Mouse (Mus musculus) adipose tissue, adult 10 weeks (tissue): ENCODE data around the gene Chaf1a. TPM values are rescaled to one million over a fixed set of nuclear protein-coding genes. Genes with fewer than 3 reads are reported as not detected.

Experiments
- polyA plus RNA-seq: library from polyadenylated mRNA; stranded (reverse); fragments of 350-450 nt; fragmentation: Illumina TruSeq; extraction: RNeasy Lipid Tissue Mini Kit (QIAGEN cat#74804); gene quantifications from one replicate; pipeline ENCODE4 v1.2.3, GENCODE M21; 2014; ENCODE audit warnings: low read depth, low replicate concordance

Chaf1a gene
- polyA plus RNA-seq = 4.7 TPM

GRCm38 (mm10) chr17:56040030-56040856, at the start of gene Chaf1a:
Chaf1a (plus strand) TSS chr17:56040439.

GRCm38 (mm10) chr17:56005415-56006061, 34.7 kb upstream of the Chaf1a start, which contains the start of the genes Stap2 and Mpnd:
Stap2 (minus strand) TSS chr17:56005584.
Mpnd (plus strand) TSS chr17:56005711.

GRCm38 (mm10) chr17:56036176-56036900, 3.9 kb upstream of the Chaf1a start, which contains the start of gene Sh3gl1:
Sh3gl1 (minus strand) TSS chr17:56036635.

GRCm38 (mm10) chr17:56074827-56075208, 34.6 kb downstream of the Chaf1a start, which contains the start of gene Ubxn6:
Ubxn6 (minus strand) TSS chr17:56075028.

GRCm38 (mm10) chr17:56078880-56079795, 38.9 kb downstream of the Chaf1a start, which contains the start of gene Hdgfl2:
Hdgfl2 (plus strand) TSS chr17:56079634.

GRCm38 (mm10) chr17:56109219-56110051, 69.2 kb downstream of the Chaf1a start, which contains the start of gene Plin4:
Plin4 (minus strand) TSS chr17:56109803.

GRCm38 (mm10) chr17:56117251-56117710, 77.0 kb downstream of the Chaf1a start, which contains the start of gene Plin5:
Plin5 (minus strand) TSS chr17:56117596.

GRCm38 (mm10) chr17:56121826-56122225, 81.6 kb downstream of the Chaf1a start, which contains the start of gene Lrg1:
Lrg1 (minus strand) TSS chr17:56122001.

Other genes starting within 250 kb of the Chaf1a start
- 4.8 TPM for gene Zfp119a, start 161.5 kb upstream of the Chaf1a start, polyA plus RNA-seq
- gene Zfp959, start 148.3 kb upstream of the Chaf1a start, polyA plus RNA-seq = 9.7 TPM
- gene Zfp119b, start 90.9 kb upstream of the Chaf1a start, polyA plus RNA-seq = 7.1 TPM
- 2.5 TPM for gene Ebi3, start 87.8 kb upstream of the Chaf1a start, polyA plus RNA-seq
- gene Yju2, start 81.3 kb upstream of the Chaf1a start, polyA plus RNA-seq = 10.1 TPM
- 2.6 TPM for gene Shd, start 70.0 kb upstream of the Chaf1a start, polyA plus RNA-seq
- gene Fsd1, start 53.9 kb upstream of the Chaf1a start, polyA plus RNA-seq = not detected
- 51.0 TPM for gene Stap2, start 34.9 kb upstream of the Chaf1a start, polyA plus RNA-seq
- 53.2 TPM for gene Mpnd, start 34.7 kb upstream of the Chaf1a start, polyA plus RNA-seq
- 43.8 TPM for gene Sh3gl1, start 3.8 kb upstream of the Chaf1a start, polyA plus RNA-seq
- gene Ubxn6, start 34.6 kb downstream of the Chaf1a start, polyA plus RNA-seq = 75.3 TPM
- gene Hdgfl2, start 39.2 kb downstream of the Chaf1a start, polyA plus RNA-seq = 58.6 TPM
- 510 TPM for gene Plin4, start 69.4 kb downstream of the Chaf1a start, polyA plus RNA-seq
- 10.4 TPM for gene Plin5, start 77.2 kb downstream of the Chaf1a start, polyA plus RNA-seq
- gene Lrg1, start 81.6 kb downstream of the Chaf1a start, polyA plus RNA-seq = 160 TPM
- gene Sema6b, start 99.9 kb downstream of the Chaf1a start, polyA plus RNA-seq = 5.5 TPM
- gene Tnfaip8l1, start 122.0 kb downstream of the Chaf1a start, polyA plus RNA-seq = 1.7 TPM
- 63.5 TPM for gene Mydgf, start 143.5 kb downstream of the Chaf1a start, polyA plus RNA-seq
- gene Dpp9, start 178.5 kb downstream of the Chaf1a start, polyA plus RNA-seq = 24.6 TPM
- 14.1 TPM for gene Fem1a, start 216.4 kb downstream of the Chaf1a start, polyA plus RNA-seq
- 14.9 TPM for gene Ticam1, start 236.3 kb downstream of the Chaf1a start, polyA plus RNA-seq